Mouse (Mus musculus): ENCODE data around the gene Cd81.

DNA sequence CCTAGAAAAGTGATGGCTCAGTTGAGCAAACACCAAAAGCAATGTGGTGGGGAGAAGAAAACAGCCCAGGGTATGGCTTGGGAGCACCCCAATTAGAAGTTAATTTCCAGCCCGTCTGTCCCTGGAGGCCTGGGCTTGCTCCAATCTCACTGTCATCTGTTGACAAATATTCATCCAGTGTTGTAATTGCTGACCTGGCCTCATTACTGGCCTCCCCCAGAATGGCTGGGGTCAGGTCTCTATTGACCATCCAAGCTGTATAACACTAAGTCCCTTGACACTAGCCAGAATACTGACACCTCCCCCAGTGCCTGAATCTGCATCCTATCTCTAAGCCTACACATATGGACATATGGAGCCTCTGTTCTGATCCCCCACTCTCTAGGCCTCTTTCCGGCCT is 24.8 kb downstream of the Cd81 start:
- TF ChIP-seq POLR2A (IDR thresholded peaks at IDR 0.05; ENCODE audit: low read depth, low read length) = no peak
- no peak for TF ChIP-seq CTCF (conservative IDR thresholded peaks at IDR 0.05; ENCODE audit: insufficient read depth, insufficient read length, low read depth, low read length)
